Mouse (Mus musculus): ENCODE data around the gene Mex3d. TPM values are rescaled to one million over a fixed set of nuclear protein-coding genes. Genes with fewer than 3 reads are reported as not detected.

The Mex3d gene
- polyA plus RNA-seq, 1 experiment from 2014 or later, result 12.2 TPM

DNA sequence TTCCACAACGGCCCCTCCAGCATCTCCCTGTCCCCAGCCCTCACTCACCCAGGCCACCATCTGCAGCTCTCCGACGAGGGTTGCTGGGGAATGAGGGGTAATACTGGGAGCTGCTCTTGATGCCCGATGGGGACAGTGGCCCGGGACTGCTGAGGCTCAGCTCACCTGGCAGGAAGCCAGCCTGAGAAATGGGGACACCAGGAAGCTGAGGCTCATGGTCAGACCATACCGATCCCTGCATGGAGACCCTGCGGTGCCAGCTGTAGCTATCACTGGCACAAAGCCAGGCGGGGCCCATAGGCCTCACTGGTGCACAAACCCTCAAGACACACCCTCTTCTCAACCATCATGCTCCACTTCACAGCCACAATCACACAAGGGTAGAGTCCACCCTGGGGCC lies 32.0 kb upstream of the Mex3d start:
- Histone ChIP-seq H3K27me3 (ENCODE audit: control insufficient read depth, insufficient read depth, low read length) (no peaks in the 10 kb centered on the region), H3K27ac (ENCODE audit: low read depth, low read length) (no peak overlapping the region; the same call in 1 of the 2 replicates), H3K4me1 (ENCODE audit: control insufficient read depth, insufficient read depth, low read length) (peaks cover 7% of the 10 kb centered on the region; the same call in 1 of the 2 replicates), H3K36me3 (ENCODE audit: control insufficient read depth, insufficient read depth, low read length) (peaks cover 58% of the 10 kb centered on the region), H3K4me3 (ENCODE audit: low read depth, low read length) (no peak overlapping the region), H3K4me2 (ENCODE audit: low read depth, low read length) (no peak overlapping the region), H3K9me3 (ENCODE audit: control insufficient read depth, low read length) (no peaks in the 10 kb centered on the region), H3K9ac (replicated peaks; ENCODE audit: low read depth, low read length) (no peak overlapping the region)
- no peak for ATAC-seq (ENCODE audit: low read depth)
- 50% methylated on average over 8 of the region's 8 CpGs for WGBS

DNA sequence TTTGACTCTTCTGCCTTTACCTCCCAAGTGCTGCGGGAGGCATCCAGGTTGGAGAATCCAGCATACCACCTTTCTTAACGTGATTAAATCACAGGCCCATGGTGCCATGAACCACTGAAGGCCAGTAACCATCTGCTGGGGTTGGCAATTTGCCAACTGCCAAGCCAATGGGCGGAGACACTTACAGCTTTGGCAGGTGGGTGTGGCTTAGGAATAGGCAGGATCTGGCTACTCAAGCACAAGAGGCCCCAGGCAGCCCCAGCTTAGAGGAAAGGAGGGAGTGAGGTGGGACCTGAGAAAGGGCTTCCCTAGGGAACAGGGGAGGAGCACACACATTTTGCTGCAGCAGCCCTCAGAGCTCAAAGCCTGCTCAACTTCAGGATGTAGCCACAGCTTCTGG lies 30.9 kb upstream of the Mex3d start:
- no peak for ATAC-seq (ENCODE audit: low read depth)
- WGBS, result 43% methylated on average over 3 of the region's 3 CpGs
- Histone ChIP-seq H3K27me3 (ENCODE audit: control insufficient read depth, insufficient read depth, low read length) (no peaks in the 10 kb centered on the region), H3K4me2 (ENCODE audit: low read depth, low read length) (no peak overlapping the region), H3K27ac (ENCODE audit: low read depth, low read length) (no peak overlapping the region), H3K4me3 (ENCODE audit: low read depth, low read length) (no peak overlapping the region), H3K4me1 (ENCODE audit: control insufficient read depth, insufficient read depth, low read length) (peaks cover 7% of the 10 kb centered on the region; the same call in 1 of the 2 replicates), H3K9ac (replicated peaks; ENCODE audit: low read depth, low read length) (no peak overlapping the region), H3K36me3 (ENCODE audit: control insufficient read depth, insufficient read depth, low read length) (peaks cover 62% of the 10 kb centered on the region), H3K9me3 (ENCODE audit: control insufficient read depth, low read length) (no peaks in the 10 kb centered on the region)

DNA sequence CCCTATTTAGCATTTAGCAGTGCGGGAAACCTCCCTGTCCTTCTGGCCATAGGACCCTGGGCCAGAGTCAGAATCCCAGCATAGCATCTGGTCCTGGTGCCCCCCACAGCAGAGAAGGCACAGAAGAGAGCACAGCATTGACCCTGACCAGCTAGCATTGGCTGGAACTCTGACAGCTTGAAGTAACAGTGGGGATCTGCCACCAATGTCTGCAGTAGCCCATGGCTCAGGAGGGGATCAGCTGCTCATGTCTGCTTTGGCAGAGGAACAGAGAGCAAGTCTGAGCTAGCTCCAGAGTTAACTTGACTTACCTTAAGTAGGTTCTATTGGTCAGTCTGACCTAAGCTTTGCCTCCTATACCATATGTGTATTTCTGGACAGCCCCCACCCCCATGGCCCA lies 30.4 kb upstream of the Mex3d start:
- ATAC-seq (ENCODE audit: low read depth), result no peak
- Histone ChIP-seq H3K4me3 (ENCODE audit: low read depth, low read length) (no peak overlapping the region), H3K4me2 (ENCODE audit: low read depth, low read length) (no peak overlapping the region), H3K36me3 (ENCODE audit: control insufficient read depth, insufficient read depth, low read length) (peaks cover 67% of the 10 kb centered on the region), H3K27me3 (ENCODE audit: control insufficient read depth, insufficient read depth, low read length) (no peaks in the 10 kb centered on the region), H3K9ac (replicated peaks; ENCODE audit: low read depth, low read length) (no peak overlapping the region), H3K9me3 (ENCODE audit: control insufficient read depth, low read length) (no peaks in the 10 kb centered on the region), H3K27ac (ENCODE audit: low read depth, low read length) (no peak overlapping the region), H3K4me1 (ENCODE audit: control insufficient read depth, insufficient read depth, low read length) (peaks cover 7% of the 10 kb centered on the region; the same call in 1 of the 2 replicates)
- WGBS, result 74% methylated on average over 1 of the region's 1 CpGs

DNA sequence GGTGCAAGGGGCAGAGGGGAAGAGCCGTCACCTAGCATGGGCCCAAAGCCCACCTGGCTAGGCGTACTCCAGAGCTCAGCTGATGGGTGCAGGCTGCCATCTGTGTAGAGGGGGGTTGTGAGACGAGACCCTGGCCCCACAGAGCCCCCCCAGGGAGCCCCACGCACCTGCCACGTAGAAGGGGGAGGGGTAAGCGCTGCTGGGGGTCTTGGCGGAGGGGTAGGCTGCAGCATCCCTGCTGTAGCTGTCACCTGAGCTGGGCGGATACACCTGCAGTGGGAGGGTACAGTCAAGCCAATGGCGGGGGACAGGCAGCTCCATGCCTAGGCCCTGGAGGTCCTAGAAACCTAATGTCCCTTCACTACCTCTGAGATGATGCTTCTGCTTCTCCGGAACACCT lies 29.9 kb upstream of the Mex3d start:
- Histone ChIP-seq H3K4me2 (ENCODE audit: low read depth, low read length) (no peak overlapping the region), H3K4me3 (ENCODE audit: low read depth, low read length) (no peak overlapping the region), H3K27ac (ENCODE audit: low read depth, low read length) (no peak overlapping the region), H3K9ac (replicated peaks; ENCODE audit: low read depth, low read length) (no peak overlapping the region), H3K27me3 (ENCODE audit: control insufficient read depth, insufficient read depth, low read length) (no peaks in the 10 kb centered on the region), H3K4me1 (ENCODE audit: control insufficient read depth, insufficient read depth, low read length) (peaks cover 7% of the 10 kb centered on the region; the same call in 1 of the 2 replicates), H3K9me3 (ENCODE audit: control insufficient read depth, low read length) (no peaks in the 10 kb centered on the region), H3K36me3 (ENCODE audit: control insufficient read depth, insufficient read depth, low read length) (peaks cover 72% of the 10 kb centered on the region)
- 87% methylated on average over 10 of the region's 10 CpGs for WGBS
- no peak for ATAC-seq (ENCODE audit: low read depth)

DNA sequence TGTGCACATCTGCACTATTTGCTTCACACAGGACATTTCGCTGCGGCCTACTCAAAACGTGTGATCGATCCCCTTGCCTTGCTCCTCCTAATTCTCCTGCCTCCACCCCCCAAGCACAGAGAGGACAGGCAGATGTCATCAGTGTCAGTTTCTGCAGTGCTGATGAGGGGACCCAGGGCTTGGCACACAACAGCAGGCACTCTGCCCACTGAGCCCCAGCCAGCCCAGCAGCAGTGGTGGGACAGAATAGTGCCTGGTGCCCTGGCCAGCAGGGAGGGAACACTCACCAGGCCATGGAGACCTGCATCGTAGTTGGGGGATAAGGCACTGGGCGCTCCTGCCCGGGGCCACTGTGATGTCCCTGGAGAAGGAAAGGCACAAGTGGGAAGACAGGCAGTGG lies 28.1 kb upstream of the Mex3d start:
- H3K4me2 ChIP-seq (ENCODE audit: low read depth, low read length), result no peak overlapping the region
- H3K9me3 ChIP-seq (ENCODE audit: control insufficient read depth, low read length), result no peaks in the 10 kb centered on the region
- no peak overlapping the region for H3K4me3 ChIP-seq (ENCODE audit: low read depth, low read length)
- ATAC-seq (ENCODE audit: low read depth), result no peak
- no peaks in the 10 kb centered on the region; the same call in 1 of the 2 replicates for H3K4me1 ChIP-seq (ENCODE audit: control insufficient read depth, insufficient read depth, low read length)
- H3K27me3 ChIP-seq (ENCODE audit: control insufficient read depth, insufficient read depth, low read length), result no peaks in the 10 kb centered on the region
- 95% methylated on average over 7 of the region's 7 CpGs for WGBS
- H3K9ac ChIP-seq (replicated peaks; ENCODE audit: low read depth, low read length), result no peak overlapping the region
- H3K36me3 ChIP-seq (ENCODE audit: control insufficient read depth, insufficient read depth, low read length), result peaks cover 78% of the 10 kb centered on the region
- no peak overlapping the region for H3K27ac ChIP-seq (ENCODE audit: low read depth, low read length)

DNA sequence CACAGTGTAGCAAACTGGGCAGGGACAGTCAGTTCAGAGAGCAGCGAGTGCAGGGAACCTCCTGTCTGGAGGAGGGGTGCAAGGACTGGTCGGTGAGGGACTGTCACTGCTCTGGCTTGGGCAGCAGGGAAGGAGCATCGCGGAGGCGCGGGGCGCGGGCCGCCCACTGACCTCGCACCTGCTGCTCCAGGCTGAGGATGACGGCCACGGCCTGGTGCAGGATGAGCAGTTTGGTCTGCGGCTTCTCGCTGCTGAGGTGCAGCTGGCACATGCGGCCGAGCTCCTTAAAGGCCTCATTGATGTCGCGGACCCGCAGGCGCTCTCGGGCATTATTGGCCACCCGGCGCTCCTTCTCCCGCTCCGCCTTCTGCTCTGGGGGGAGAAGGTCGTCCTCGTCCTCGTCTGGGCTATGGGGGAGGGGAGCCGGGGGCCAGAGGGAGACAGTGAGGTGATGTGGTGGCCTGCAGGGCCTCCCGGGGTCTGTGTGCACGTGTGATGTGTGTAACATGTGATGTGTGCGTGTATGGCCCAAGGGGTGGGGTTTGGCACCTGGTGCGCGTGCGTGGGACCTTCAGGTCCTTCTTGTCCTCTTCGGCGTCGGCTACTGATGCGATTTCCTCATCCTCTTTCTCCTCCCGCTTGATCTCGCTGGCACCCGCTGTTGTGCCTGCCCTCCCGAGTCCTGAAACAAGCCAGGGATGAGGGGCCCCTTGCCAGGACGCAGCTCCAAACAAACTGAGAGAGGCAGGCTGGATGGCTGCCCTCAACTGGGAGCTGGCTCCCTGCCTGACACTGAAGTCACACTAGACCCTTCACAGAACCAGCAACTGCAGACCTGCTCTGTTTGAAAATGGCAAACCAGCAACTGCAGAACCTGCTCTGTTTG lies 25.4 kb upstream of the Mex3d start:
- H3K9me3 ChIP-seq (ENCODE audit: control insufficient read depth, low read length), result no peaks in the 10 kb centered on the region
- H3K4me2 ChIP-seq (ENCODE audit: low read depth, low read length), result no peak overlapping the region
- H3K27me3 ChIP-seq (ENCODE audit: control insufficient read depth, insufficient read depth, low read length), result no peaks in the 10 kb centered on the region
- no peak overlapping the region for H3K4me3 ChIP-seq (ENCODE audit: low read depth, low read length)
- no peak overlapping the region for H3K9ac ChIP-seq (replicated peaks; ENCODE audit: low read depth, low read length)
- no peak for ATAC-seq (ENCODE audit: low read depth)
- no peaks in the 10 kb centered on the region for H3K4me1 ChIP-seq (ENCODE audit: control insufficient read depth, insufficient read depth, low read length)
- H3K36me3 ChIP-seq (ENCODE audit: control insufficient read depth, insufficient read depth, low read length), result peaks cover 74% of the 10 kb centered on the region
- H3K27ac ChIP-seq (ENCODE audit: low read depth, low read length), result no peak overlapping the region
- WGBS, result 83% methylated on average over 44 of the region's 44 CpGs

DNA sequence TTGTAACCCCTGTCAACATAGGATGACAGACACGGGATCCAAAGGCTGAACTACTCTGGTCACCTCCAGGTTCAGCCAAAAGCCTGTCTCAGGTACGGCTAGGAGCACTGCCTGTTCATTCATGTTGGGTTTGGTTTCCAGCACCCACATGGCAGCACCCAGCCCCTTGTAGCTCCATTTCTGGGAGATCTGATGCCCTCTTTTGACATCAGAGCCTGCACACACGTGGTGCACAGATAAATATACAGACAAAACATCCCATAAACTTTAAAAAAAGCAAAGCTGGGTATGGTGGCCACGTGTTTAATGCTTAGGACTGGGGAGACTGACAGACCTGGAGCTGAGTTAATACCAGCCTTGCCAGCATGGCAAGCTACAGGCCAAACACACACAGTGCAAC lies 20.5 kb upstream of the Mex3d start:
- WGBS, result 52% methylated on average over 4 of the region's 4 CpGs
- Histone ChIP-seq H3K9me3 (ENCODE audit: control insufficient read depth, low read length) (no peaks in the 10 kb centered on the region), H3K4me2 (ENCODE audit: low read depth, low read length) (no peak overlapping the region), H3K4me3 (ENCODE audit: low read depth, low read length) (no peak overlapping the region), H3K27me3 (ENCODE audit: control insufficient read depth, insufficient read depth, low read length) (no peaks in the 10 kb centered on the region; the same call in 1 of the 2 replicates), H3K36me3 (ENCODE audit: control insufficient read depth, insufficient read depth, low read length) (peaks cover 41% of the 10 kb centered on the region), H3K4me1 (ENCODE audit: control insufficient read depth, insufficient read depth, low read length) (peaks cover 16% of the 10 kb centered on the region), H3K27ac (ENCODE audit: low read depth, low read length) (no peak overlapping the region), H3K9ac (replicated peaks; ENCODE audit: low read depth, low read length) (no peak overlapping the region; the same call in 1 of the 2 replicates)
- no peak for ATAC-seq (ENCODE audit: low read depth)

DNA sequence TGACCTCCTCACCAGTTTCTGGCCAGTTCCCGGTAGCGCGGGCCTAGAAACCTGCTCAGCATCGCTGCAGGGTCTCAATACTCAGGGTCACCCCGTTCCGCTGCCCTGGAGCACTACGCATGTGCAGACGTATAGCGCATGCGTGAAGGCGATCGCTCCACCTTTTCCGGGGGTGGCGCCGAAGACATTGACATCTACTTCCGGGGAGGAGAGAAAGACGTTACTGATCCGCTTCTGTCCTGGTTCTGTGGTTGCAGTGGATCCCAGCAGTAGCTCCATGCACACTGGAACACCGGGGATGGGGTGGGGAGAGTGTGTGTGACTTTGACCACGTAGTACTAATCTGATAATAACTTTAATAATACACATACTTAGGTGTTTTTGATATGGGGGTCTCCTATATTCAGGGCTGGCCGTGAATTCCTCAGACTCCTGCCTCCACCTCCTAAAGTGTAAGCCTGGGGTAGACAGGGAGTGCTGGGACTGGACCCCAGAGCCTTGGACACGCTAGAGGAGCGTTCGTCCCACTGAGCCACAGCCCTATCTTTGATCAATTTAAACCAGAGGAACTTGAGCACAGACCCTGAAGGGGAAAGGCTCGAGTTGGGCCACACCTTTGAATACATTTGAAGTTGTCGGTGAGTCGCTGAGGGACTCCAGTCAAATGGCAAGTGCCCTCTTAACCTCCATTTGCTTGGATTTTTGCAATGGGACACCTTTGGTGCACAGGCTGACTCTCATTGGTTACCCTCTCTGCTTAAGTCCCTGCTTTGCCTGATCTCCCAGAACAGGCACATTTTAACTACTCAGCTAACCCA lies 19.4 kb upstream of the Mex3d start, which contains the start of gene Uqcr11:
Gene Uqcr11 (minus strand): TSS at position 147 of the 818 bp plus-strand sequence.
- H3K36me3 ChIP-seq (ENCODE audit: control insufficient read depth, insufficient read depth, low read length), result peaks cover 40% of the 10 kb centered on the region
- peak within 1 kb of the TSS; percentile 82 for H3K9ac ChIP-seq (replicated peaks; ENCODE audit: low read depth, low read length)
- no peaks in the 10 kb centered on the region; the same call in 1 of the 2 replicates for H3K27me3 ChIP-seq (ENCODE audit: control insufficient read depth, insufficient read depth, low read length)
- WGBS, result 2% methylated on average over 27 of the region's 27 CpGs
- H3K4me3 ChIP-seq (ENCODE audit: low read depth, low read length), result peak within 1 kb of the TSS; percentile 77
- H3K27ac ChIP-seq (ENCODE audit: low read depth, low read length), result peak within 1 kb of the TSS; percentile 80
- no peaks in the 10 kb centered on the region for H3K9me3 ChIP-seq (ENCODE audit: control insufficient read depth, low read length)
- peak; percentile 79 for ATAC-seq (ENCODE audit: low read depth)
- peak within 1 kb of the TSS; percentile 55 for H3K4me2 ChIP-seq (ENCODE audit: low read depth, low read length)
- H3K4me1 ChIP-seq (ENCODE audit: control insufficient read depth, insufficient read depth, low read length), result peaks cover 16% of the 10 kb centered on the region

All from neural tube, embryonic 14.5 days (tissue).